Mouse (Mus musculus): Measurements from ENCODE around the gene Tnnt2. TPM values are rescaled to one million over a fixed set of nuclear protein-coding genes. Genes with fewer than 3 reads are reported as not detected.

The Tnnt2 gene
- polyA plus RNA-seq, 1 experiment from 2014 or later = 7,347 TPM

DNA sequence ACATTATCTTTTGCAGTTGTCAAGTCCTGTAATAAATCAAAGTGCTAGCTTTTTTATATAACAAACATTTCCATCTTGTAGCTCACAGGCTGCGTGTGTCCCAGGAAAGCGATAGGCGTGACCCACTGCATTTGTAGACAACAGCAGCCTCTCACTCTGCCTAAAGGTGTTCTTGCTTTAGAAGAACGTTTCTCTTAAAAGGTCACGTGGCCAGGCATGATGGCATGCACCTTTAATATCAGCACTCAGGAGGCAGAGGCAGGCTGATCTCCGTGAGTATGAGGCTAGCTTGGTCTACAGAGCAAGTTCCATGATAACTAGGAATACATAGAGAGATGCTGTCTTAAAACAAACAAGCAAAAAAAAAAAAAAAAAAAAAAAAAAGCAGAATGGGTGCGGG, 22.4 kb downstream of the Tnnt2 start:
- H3K9me3 ChIP-seq (ENCODE audit: control insufficient read depth, low read length) = no peaks in the 10 kb centered on the region
- 90% methylated on average over 7 of the region's 7 CpGs for WGBS
- H3K36me3 ChIP-seq (ENCODE audit: control insufficient read depth, insufficient read depth, low read length) = 0 out of 2 replicates have a peak, but pooled peaks cover 2% of the 10 kb centered on the region
- no peak overlapping the region for H3K4me3 ChIP-seq (ENCODE audit: control insufficient read depth in 1 of 2, insufficient read depth in 1 of 2, low read depth in 1 of 2, low read length in 2 of 2)
- H3K27me3 ChIP-seq (ENCODE audit: control insufficient read depth, insufficient read depth, low read length) = no peaks in the 10 kb centered on the region
- peaks cover 25 to 26% of the 10 kb centered on the region in 2 experiments for H3K4me1 ChIP-seq (ENCODE audit: control insufficient read depth in 2 of 2, insufficient read depth in 2 of 2, low read length in 2 of 2)
- no peak overlapping the region for H3K4me2 ChIP-seq (ENCODE audit: low read length)
- H3K27ac ChIP-seq (replicated peaks in 1 of 2; ENCODE audit: control insufficient read depth in 1 of 2, insufficient read depth in 1 of 2, low read depth in 2 of 2, low read length in 2 of 2) = no peak overlapping the region
- H3K9ac ChIP-seq (ENCODE audit: low read length) = no peak overlapping the region
- ATAC-seq (ENCODE audit: insufficient number of reproducible peaks, insufficient read depth, low FRiP score, low read depth) = no peak

DNA sequence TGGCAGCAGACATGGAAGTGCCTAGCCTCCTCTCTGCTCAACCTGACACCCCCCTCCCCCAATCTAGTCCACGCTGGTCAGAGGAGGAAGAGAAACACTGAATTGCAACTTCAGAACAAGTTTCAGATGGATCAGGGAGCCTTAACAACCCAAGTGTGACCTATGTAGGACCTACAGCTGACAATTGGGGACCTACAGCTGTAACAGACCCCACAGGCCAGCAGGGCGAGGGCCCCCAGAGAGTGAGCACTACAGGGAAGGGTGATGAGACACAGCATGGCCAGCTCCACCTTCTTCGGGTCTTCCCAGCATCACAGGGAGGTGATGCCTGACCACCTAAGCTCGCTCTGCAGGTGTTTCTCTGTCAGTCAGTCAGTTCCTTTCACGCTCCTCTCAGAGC, 24.9 kb downstream of the Tnnt2 start:
- Histone ChIP-seq H3K9me3 (ENCODE audit: control insufficient read depth, low read length) (no peaks in the 10 kb centered on the region), H3K36me3 (ENCODE audit: control insufficient read depth, insufficient read depth, low read length) (no peaks in the 10 kb centered on the region), H3K27ac (replicated peaks in 1 of 2; ENCODE audit: control insufficient read depth in 1 of 2, insufficient read depth in 1 of 2, low read depth in 2 of 2, low read length in 2 of 2) (peak overlapping the region; percentile 72 to 75; a peak in 3 of 4 replicates), H3K27me3 (ENCODE audit: control insufficient read depth, insufficient read depth, low read length) (peaks cover 2% of the 10 kb centered on the region; the same call in 1 of the 2 replicates), H3K9ac (ENCODE audit: low read length) (no peak overlapping the region), H3K4me1 (ENCODE audit: control insufficient read depth in 2 of 2, insufficient read depth in 2 of 2, low read length in 2 of 2) (peaks cover 25 to 30% of the 10 kb centered on the region in 2 experiments), H3K4me3 (ENCODE audit: control insufficient read depth in 1 of 2, insufficient read depth in 1 of 2, low read depth in 1 of 2, low read length in 2 of 2) (no peak overlapping the region), H3K4me2 (ENCODE audit: low read length) (no peak overlapping the region)
- 80% methylated on average over 5 of the region's 5 CpGs for WGBS
- ATAC-seq (ENCODE audit: insufficient number of reproducible peaks, insufficient read depth, low FRiP score, low read depth) = no peak

- Histone ChIP-seq H3K4me3 (ENCODE audit: control insufficient read depth in 1 of 2, insufficient read depth in 1 of 2, low read depth in 1 of 2, low read length in 2 of 2) (no peak overlapping the region), H3K4me1 (ENCODE audit: control insufficient read depth in 2 of 2, insufficient read depth in 2 of 2, low read length in 2 of 2) (peaks cover 25 to 30% of the 10 kb centered on the region in 2 experiments), H3K27me3 (ENCODE audit: control insufficient read depth, insufficient read depth, low read length) (peaks cover 4% of the 10 kb centered on the region; the same call in 1 of the 2 replicates), H3K9me3 (ENCODE audit: control insufficient read depth, low read length) (no peaks in the 10 kb centered on the region), H3K9ac (ENCODE audit: low read length) (no peak overlapping the region), H3K36me3 (ENCODE audit: control insufficient read depth, insufficient read depth, low read length) (no peaks in the 10 kb centered on the region), H3K4me2 (ENCODE audit: low read length) (peak overlapping the region; percentile 7), H3K27ac (replicated peaks in 1 of 2; ENCODE audit: control insufficient read depth in 1 of 2, insufficient read depth in 1 of 2, low read depth in 2 of 2, low read length in 2 of 2) (peak overlapping the region; percentile 72 to 75)
- WGBS = 26% methylated on average over 9 of the region's 9 CpGs
- peak; percentile 64 for ATAC-seq (ENCODE audit: insufficient number of reproducible peaks, insufficient read depth, low FRiP score, low read depth)
Observed at GRCm38 (mm10) chr1:135861980-135862552, 25.9 kb downstream of the Tnnt2 start.

GRCm38 (mm10) chr1:135862561-135862960, 26.4 kb downstream of the Tnnt2 start:
- H3K9ac ChIP-seq (ENCODE audit: low read length) = no peak overlapping the region
- no peaks in the 10 kb centered on the region for H3K9me3 ChIP-seq (ENCODE audit: control insufficient read depth, low read length)
- no peaks in the 10 kb centered on the region for H3K36me3 ChIP-seq (ENCODE audit: control insufficient read depth, insufficient read depth, low read length)
- ATAC-seq (ENCODE audit: insufficient number of reproducible peaks, insufficient read depth, low FRiP score, low read depth) = no peak
- H3K27ac ChIP-seq (replicated peaks in 1 of 2; ENCODE audit: control insufficient read depth in 1 of 2, insufficient read depth in 1 of 2, low read depth in 2 of 2, low read length in 2 of 2) = peak overlapping the region; percentile 72 to 75
- H3K4me3 ChIP-seq (ENCODE audit: control insufficient read depth in 1 of 2, insufficient read depth in 1 of 2, low read depth in 1 of 2, low read length in 2 of 2) = no peak overlapping the region
- H3K4me2 ChIP-seq (ENCODE audit: low read length) = peak overlapping the region; percentile 7; the same call in 1 of the 2 replicates
- WGBS = 66% methylated on average over 5 of the region's 5 CpGs
- H3K4me1 ChIP-seq (ENCODE audit: control insufficient read depth in 2 of 2, insufficient read depth in 2 of 2, low read length in 2 of 2) = peaks cover 25 to 30% of the 10 kb centered on the region in 2 experiments
- H3K27me3 ChIP-seq (ENCODE audit: control insufficient read depth, insufficient read depth, low read length) = peaks cover 4% of the 10 kb centered on the region; the same call in 1 of the 2 replicates

- peaks cover 25 to 30% of the 10 kb centered on the region in 2 experiments for H3K4me1 ChIP-seq (ENCODE audit: control insufficient read depth in 2 of 2, insufficient read depth in 2 of 2, low read length in 2 of 2)
- H3K4me2 ChIP-seq (ENCODE audit: low read length) = no peak overlapping the region
- ATAC-seq (ENCODE audit: insufficient number of reproducible peaks, insufficient read depth, low FRiP score, low read depth) = no peak
- H3K36me3 ChIP-seq (ENCODE audit: control insufficient read depth, insufficient read depth, low read length) = no peaks in the 10 kb centered on the region
- no peak overlapping the region for H3K4me3 ChIP-seq (ENCODE audit: control insufficient read depth in 1 of 2, insufficient read depth in 1 of 2, low read depth in 1 of 2, low read length in 2 of 2)
- no peaks in the 10 kb centered on the region for H3K9me3 ChIP-seq (ENCODE audit: control insufficient read depth, low read length)
- 63% methylated on average over 9 of the region's 9 CpGs for WGBS
- no peak overlapping the region for H3K9ac ChIP-seq (ENCODE audit: low read length)
- H3K27me3 ChIP-seq (ENCODE audit: control insufficient read depth, insufficient read depth, low read length) = peaks cover 4% of the 10 kb centered on the region; the same call in 1 of the 2 replicates
- no peak overlapping the region for H3K27ac ChIP-seq (replicated peaks in 1 of 2; ENCODE audit: control insufficient read depth in 1 of 2, insufficient read depth in 1 of 2, low read depth in 2 of 2, low read length in 2 of 2)
Observed at GRCm38 (mm10) chr1:135863786-135864335, 27.7 kb downstream of the Tnnt2 start.

GRCm38 (mm10) chr1:135864830-135865229, 28.7 kb downstream of the Tnnt2 start:
- WGBS = 77% methylated on average over 6 of the region's 6 CpGs
- no peak for ATAC-seq (ENCODE audit: insufficient number of reproducible peaks, insufficient read depth, low FRiP score, low read depth)
- Histone ChIP-seq H3K4me2 (ENCODE audit: low read length) (no peak overlapping the region), H3K27me3 (ENCODE audit: control insufficient read depth, insufficient read depth, low read length) (peaks cover 4% of the 10 kb centered on the region; the same call in 1 of the 2 replicates), H3K9me3 (ENCODE audit: control insufficient read depth, low read length) (no peaks in the 10 kb centered on the region), H3K36me3 (ENCODE audit: control insufficient read depth, insufficient read depth, low read length) (no peaks in the 10 kb centered on the region), H3K4me3 (ENCODE audit: control insufficient read depth in 1 of 2, insufficient read depth in 1 of 2, low read depth in 1 of 2, low read length in 2 of 2) (no peak overlapping the region), H3K27ac (replicated peaks in 1 of 2; ENCODE audit: control insufficient read depth in 1 of 2, insufficient read depth in 1 of 2, low read depth in 2 of 2, low read length in 2 of 2) (no peak overlapping the region), H3K9ac (ENCODE audit: low read length) (no peak overlapping the region), H3K4me1 (ENCODE audit: control insufficient read depth in 2 of 2, insufficient read depth in 2 of 2, low read length in 2 of 2) (peaks cover 25 to 30% of the 10 kb centered on the region in 2 experiments)

GRCm38 (mm10) chr1:135865518-135866194, 29.5 kb downstream of the Tnnt2 start:
- no peak overlapping the region for H3K4me3 ChIP-seq (ENCODE audit: control insufficient read depth in 1 of 2, insufficient read depth in 1 of 2, low read depth in 1 of 2, low read length in 2 of 2)
- no peak for ATAC-seq (ENCODE audit: insufficient number of reproducible peaks, insufficient read depth, low FRiP score, low read depth)
- WGBS = 43% methylated on average over 19 of the region's 19 CpGs
- no peaks in the 10 kb centered on the region for H3K36me3 ChIP-seq (ENCODE audit: control insufficient read depth, insufficient read depth, low read length)
- H3K27me3 ChIP-seq (ENCODE audit: control insufficient read depth, insufficient read depth, low read length) = peaks cover 4% of the 10 kb centered on the region; the same call in 1 of the 2 replicates
- H3K27ac ChIP-seq (replicated peaks in 1 of 2; ENCODE audit: control insufficient read depth in 1 of 2, insufficient read depth in 1 of 2, low read depth in 2 of 2, low read length in 2 of 2) = no peak overlapping the region
- no peaks in the 10 kb centered on the region for H3K9me3 ChIP-seq (ENCODE audit: control insufficient read depth, low read length)
- no peak overlapping the region for H3K9ac ChIP-seq (ENCODE audit: low read length)
- H3K4me1 ChIP-seq (ENCODE audit: control insufficient read depth in 2 of 2, insufficient read depth in 2 of 2, low read length in 2 of 2) = peaks cover 25 to 28% of the 10 kb centered on the region in 2 experiments
- no peak overlapping the region for H3K4me2 ChIP-seq (ENCODE audit: low read length)
